Mouse (Mus musculus): ENCODE measurements around the gene Gm10570. TPM values are rescaled to one million over a fixed set of nuclear protein-coding genes. Genes with fewer than 3 reads are reported as not detected.

Gene Gm10570
- total and polyA plus RNA-seq, 3 experiments, result not detected

DNA sequence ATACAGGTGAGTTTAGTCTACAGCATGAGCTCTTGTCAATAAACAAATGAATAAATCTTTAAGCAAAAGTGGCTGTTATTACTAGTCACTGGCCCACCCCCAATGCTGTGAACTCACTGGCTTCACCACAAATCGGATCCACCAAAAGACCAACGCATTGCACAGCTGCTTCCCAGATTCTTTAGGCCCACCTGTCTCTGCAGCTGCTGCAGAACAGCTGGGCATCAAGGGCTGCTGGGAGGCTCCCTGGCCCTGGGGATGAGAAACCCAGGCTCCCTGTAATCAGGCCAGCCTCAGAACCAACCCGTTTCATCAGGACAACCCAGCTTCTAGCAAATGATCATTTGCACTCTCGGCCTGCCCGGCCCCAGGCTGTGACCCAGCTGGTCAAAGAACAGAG is 25.6 kb downstream of the Gm10570 start:
- no peak overlapping the region for H3K4me3 ChIP-seq (ENCODE audit: control insufficient read depth in 1 of 2, insufficient read depth in 1 of 2, low read depth in 2 of 2, low read length in 2 of 2)
- H3K9me3 ChIP-seq (replicated peaks; ENCODE audit: insufficient read depth, low read length), result no peaks in the 10 kb centered on the region
- H3K4me1 ChIP-seq (ENCODE audit: control insufficient read depth in 1 of 2, insufficient read depth in 2 of 2, low read length in 2 of 2), result peaks cover 0 to 5% of the 10 kb centered on the region in 2 experiments; a peak in 1 of 4 replicates
- no peak overlapping the region for H3K9ac ChIP-seq (ENCODE audit: control insufficient read depth, low read depth, low read length, poor library complexity, severe bottlenecking)
- H3K79me2 ChIP-seq (ENCODE audit: control insufficient read depth, insufficient read depth, low read length, poor library complexity), result no peaks in the 10 kb centered on the region
- H3K27me3 ChIP-seq (ENCODE audit: control insufficient read depth in 1 of 2, insufficient read depth in 2 of 2, low read length in 2 of 2), result peaks cover 3 to 12% of the 10 kb centered on the region in 2 experiments; a peak in 3 of 4 replicates
- H3K36me3 ChIP-seq (ENCODE audit: control insufficient read depth in 1 of 2, insufficient read depth in 2 of 2, low read length in 2 of 2), result no peaks in the 10 kb centered on the region
- no peak for DNase-seq (ENCODE audit: low read depth, low spot score)
- TF ChIP-seq JUND (IDR thresholded peaks at IDR 0.05; ENCODE audit: low read depth, low read length), result no peak
- TF ChIP-seq MAX (IDR thresholded peaks at IDR 0.05; ENCODE audit: low read length), result no peak
- TF ChIP-seq TCF12 (IDR thresholded peaks at IDR 0.05; ENCODE audit: low read depth, low read length), result no peak
- TF ChIP-seq CHD2 (IDR thresholded peaks at IDR 0.05; ENCODE audit: low read length), result no peak
- TF ChIP-seq GATA1 (IDR thresholded peaks at IDR 0.05; ENCODE audit: low read depth, low read length), result no peak
- no peak for TF ChIP-seq BHLHE40 (IDR thresholded peaks at IDR 0.05; ENCODE audit: borderline replicate concordance, low read depth, low read length)
- no peak for TF ChIP-seq TAL1 (IDR thresholded peaks at IDR 0.05; ENCODE audit: low read length)
- no peak for TF ChIP-seq MAZ (IDR thresholded peaks at IDR 0.05; ENCODE audit: low read depth, low read length)
- TF ChIP-seq SIN3A (IDR thresholded peaks at IDR 0.05; ENCODE audit: low read length), result no peak
- no peak for TF ChIP-seq POLR2A (IDR thresholded peaks at IDR 0.05; ENCODE audit: control insufficient read depth in 1 of 2, insufficient read depth in 1 of 2, low read depth in 1 of 2, low read length in 2 of 2, poor library complexity in 1 of 2)
- no peak for TF ChIP-seq E2F4 (IDR thresholded peaks at IDR 0.05; ENCODE audit: borderline replicate concordance, low read depth, low read length)
- TF ChIP-seq EP300 (IDR thresholded peaks at IDR 0.05; ENCODE audit: low read depth in 1 of 2, low read length in 2 of 2), result no peak
- no peak for TF ChIP-seq MEF2A (IDR thresholded peaks at IDR 0.05; ENCODE audit: extremely low read depth, insufficient replicate concordance, low read depth, low read length, poor library complexity, severe bottlenecking)
- TF ChIP-seq ZC3H11A (IDR thresholded peaks at IDR 0.05; ENCODE audit: low read depth, low read length), result no peak
- TF ChIP-seq MYC (IDR thresholded peaks at IDR 0.05; ENCODE audit: low read depth, low read length), result no peak
- TF ChIP-seq ZMIZ1 (IDR thresholded peaks at IDR 0.05; ENCODE audit: low read depth, low read length), result no peak
- TF ChIP-seq TBP (IDR thresholded peaks at IDR 0.05; ENCODE audit: low read depth, low read length), result no peak
- no peak for TF ChIP-seq MAFK (IDR thresholded peaks at IDR 0.05; ENCODE audit: borderline replicate concordance, low read depth, low read length)
- H3K27ac ChIP-seq (ENCODE audit: control insufficient read depth, low read depth, low read length), result no peak overlapping the region

GRCm38 (mm10) chr4:130279105-130279504 is 29.4 kb downstream of the Gm10570 start, which contains the start of gene Serinc2:
TSS of gene Serinc2 (minus strand) at chr4:130279205.
- H3K9me3 ChIP-seq (replicated peaks; ENCODE audit: insufficient read depth, low read length), result no peaks in the 10 kb centered on the region
- H3K27ac ChIP-seq (ENCODE audit: control insufficient read depth, low read depth, low read length), result no peak within 1 kb of the TSS
- peaks cover 0 to 5% of the 10 kb centered on the region in 2 experiments; a peak in 1 of 4 replicates for H3K4me1 ChIP-seq (ENCODE audit: control insufficient read depth in 1 of 2, insufficient read depth in 2 of 2, low read length in 2 of 2)
- no peak within 1 kb of the TSS for H3K4me3 ChIP-seq (ENCODE audit: control insufficient read depth in 1 of 2, insufficient read depth in 1 of 2, low read depth in 2 of 2, low read length in 2 of 2)
- DNase-seq (ENCODE audit: low read depth, low spot score), result no peak
- no peak within 1 kb of the TSS for H3K9ac ChIP-seq (ENCODE audit: control insufficient read depth, low read depth, low read length, poor library complexity, severe bottlenecking)
- no peaks in the 10 kb centered on the region for H3K79me2 ChIP-seq (ENCODE audit: control insufficient read depth, insufficient read depth, low read length, poor library complexity)
- TF ChIP-seq UBTF (IDR thresholded peaks at IDR 0.05; ENCODE audit: borderline replicate concordance, insufficient read depth, low read depth, low read length), result no peak
- peaks cover 0 to 1% of the 10 kb centered on the region in 2 experiments; a peak in 1 of 4 replicates for H3K27me3 ChIP-seq (ENCODE audit: control insufficient read depth in 1 of 2, insufficient read depth in 2 of 2, low read length in 2 of 2)
- H3K36me3 ChIP-seq (ENCODE audit: control insufficient read depth in 1 of 2, insufficient read depth in 2 of 2, low read length in 2 of 2), result no peaks in the 10 kb centered on the region

All from MEL (cell line).